Mouse (Mus musculus) ES-Bruce4 (cell line): ENCODE measurements at regions not wholly inside any gene's neighbourhood (a gene's known extent, or its start where the extent isn't known, plus 50 kb on each side); places are given as distances from the start of the nearest gene placed in this dataset.

Experiments used
- H3K27ac ChIP-seq: 2 replicates; pipeline ENCODE4 v1.5.1; 2012; ENCODE audit warnings: low read length, inconsistent platforms; ENCODE audit not compliant: insufficient read depth
- H3K27me3 ChIP-seq: 2 replicates; pipeline ENCODE4 v1.6.1; 2012; ENCODE audit warnings: mild to moderate bottlenecking, low read length, inconsistent platforms; ENCODE audit not compliant: control insufficient read depth, poor library complexity, insufficient read depth, severe bottlenecking
- H3K36me3 ChIP-seq: 2 replicates; pipeline ENCODE4 v1.6.1; 2012; ENCODE audit warnings: inconsistent platforms, mild to moderate bottlenecking, low read length, moderate library complexity; ENCODE audit not compliant: control insufficient read depth, poor library complexity, insufficient read depth, severe bottlenecking
- H3K4me1 ChIP-seq: one replicate; pipeline ENCODE4 v1.8.1; 2011; ENCODE audit warnings: low read length; ENCODE audit not compliant: control insufficient read depth, insufficient read depth
- H3K4me3 ChIP-seq: 2 replicates; pipeline ENCODE4 v1.5.1; 2011; ENCODE audit warnings: low read depth, mild to moderate bottlenecking, low read length
- H3K9ac ChIP-seq: 2 replicates; pipeline ENCODE4 v1.6.1; 2012; ENCODE audit warnings: low read depth, mild to moderate bottlenecking, inconsistent platforms; ENCODE audit not compliant: poor library complexity, severe bottlenecking
- H3K9me3 ChIP-seq: replicated peaks from 2 replicates; pipeline ENCODE4 v1.6.1; 2012; ENCODE audit warnings: mild to moderate bottlenecking, low read length, inconsistent platforms; ENCODE audit not compliant: control insufficient read depth, poor library complexity, insufficient read depth, severe bottlenecking
- CTCF ChIP-seq: IDR thresholded peaks from one replicate; pipeline ENCODE4 v1.8.1; 2011; ENCODE audit warnings: low read depth, low read length
- EP300 ChIP-seq: IDR thresholded peaks from 2 replicates; pipeline ENCODE4 v1.6.1; 2011; ENCODE audit warnings: low read depth, low read length; ENCODE audit not compliant: insufficient read depth
- POLR2A ChIP-seq: IDR thresholded peaks from one replicate; pipeline ENCODE4 v1.8.1; 2011; ENCODE audit warnings: low read length; ENCODE audit not compliant: insufficient read depth

DNA sequence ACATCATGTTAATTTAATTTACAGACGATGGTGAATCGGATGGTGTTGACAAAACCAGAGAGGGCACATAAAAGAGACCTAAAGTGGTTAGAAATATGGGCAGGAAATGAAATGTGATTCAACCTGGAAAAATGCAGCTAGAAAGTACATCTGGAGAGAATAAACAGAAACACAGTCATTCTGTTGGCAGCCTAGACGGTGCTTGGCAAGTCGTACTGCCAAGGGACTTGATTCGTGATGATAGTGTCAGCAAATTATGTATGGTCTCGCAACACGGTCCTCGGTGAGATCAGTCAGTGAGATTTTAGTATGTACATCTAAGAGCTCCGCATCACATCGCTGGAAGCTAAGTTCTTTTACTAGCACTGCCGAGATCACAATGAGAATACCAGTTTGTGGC, 338.3 kb upstream of the Pmfbp1 start:
- Histone ChIP-seq H3K9ac (no peak overlapping the region), H3K27ac (no peak overlapping the region), H3K36me3 (no peaks in the 10 kb centered on the region), H3K9me3 (peaks cover 5% of the 10 kb centered on the region; the same call in 1 of the 2 replicates), H3K4me1 (no peaks in the 10 kb centered on the region), H3K4me3 (no peak overlapping the region), H3K27me3 (no peaks in the 10 kb centered on the region)
- TF ChIP-seq EP300, result no peak
- TF ChIP-seq POLR2A, result no peak
- TF ChIP-seq CTCF, result no peak

GRCm38 (mm10) chr8:109156016-109156415, 337.8 kb upstream of the Pmfbp1 start:
- Histone ChIP-seq H3K36me3 (no peaks in the 10 kb centered on the region), H3K4me1 (no peaks in the 10 kb centered on the region), H3K27ac (no peak overlapping the region), H3K4me3 (no peak overlapping the region), H3K9ac (no peak overlapping the region), H3K9me3 (peaks cover 5% of the 10 kb centered on the region; the same call in 1 of the 2 replicates), H3K27me3 (no peaks in the 10 kb centered on the region)
- no peak for TF ChIP-seq CTCF
- TF ChIP-seq EP300, result no peak
- no peak for TF ChIP-seq POLR2A

GRCm38 (mm10) chr8:109172701-109173100, 321.1 kb upstream of the Pmfbp1 start:
- H3K9me3 ChIP-seq, result peaks cover 6% of the 10 kb centered on the region
- H3K4me1 ChIP-seq, result no peaks in the 10 kb centered on the region
- TF ChIP-seq CTCF, result no peak
- TF ChIP-seq POLR2A, result no peak
- TF ChIP-seq EP300, result no peak
- H3K27me3 ChIP-seq, result no peaks in the 10 kb centered on the region
- H3K27ac ChIP-seq, result no peak overlapping the region
- H3K4me3 ChIP-seq, result no peak overlapping the region
- H3K9ac ChIP-seq, result no peak overlapping the region
- no peaks in the 10 kb centered on the region for H3K36me3 ChIP-seq

DNA sequence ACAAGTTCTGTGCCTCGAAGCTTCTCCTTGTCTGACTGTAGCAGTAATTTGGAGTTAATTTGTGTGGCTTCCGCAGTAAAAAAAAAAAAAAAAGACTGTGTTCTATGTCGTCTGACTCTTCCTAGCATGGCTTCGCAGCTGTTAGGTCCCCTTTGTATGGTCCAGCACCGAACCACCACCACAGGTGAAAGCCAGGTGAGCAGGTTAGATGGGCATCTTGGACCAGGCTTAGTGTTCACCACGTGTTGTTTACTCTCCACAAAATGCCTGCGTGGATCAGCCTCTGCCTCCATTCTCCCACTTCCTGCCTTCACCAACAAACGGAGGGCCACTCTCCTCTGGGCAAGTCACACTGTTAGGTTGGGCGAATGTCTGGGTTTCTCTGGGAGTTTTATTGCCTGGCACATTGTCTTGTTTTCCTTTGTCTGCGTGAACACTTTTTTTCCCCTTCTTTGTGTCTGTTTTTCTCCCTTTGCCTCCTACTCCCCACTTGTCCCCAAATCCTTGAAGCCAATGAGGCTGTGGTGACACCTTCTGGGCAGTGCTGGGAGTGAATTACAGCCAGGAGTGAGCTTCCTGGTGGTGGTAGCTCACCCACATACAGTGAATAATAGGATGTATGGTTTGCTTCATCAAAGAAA, 308.1 kb upstream of the Pmfbp1 start:
- peak; percentile 60 for TF ChIP-seq CTCF
- no peak for TF ChIP-seq POLR2A
- no peak overlapping the region for H3K27ac ChIP-seq
- H3K9ac ChIP-seq, result no peak overlapping the region
- no peaks in the 10 kb centered on the region for H3K36me3 ChIP-seq
- H3K9me3 ChIP-seq, result no peaks in the 10 kb centered on the region
- H3K4me3 ChIP-seq, result no peak overlapping the region
- no peaks in the 10 kb centered on the region for H3K4me1 ChIP-seq
- H3K27me3 ChIP-seq, result no peaks in the 10 kb centered on the region

- TF ChIP-seq CTCF (no peak), POLR2A (no peak), EP300 (no peak)
- H3K9me3 ChIP-seq, result no peaks in the 10 kb centered on the region
- H3K9ac ChIP-seq, result no peak overlapping the region
- no peak overlapping the region for H3K27ac ChIP-seq
- no peaks in the 10 kb centered on the region for H3K36me3 ChIP-seq
- no peaks in the 10 kb centered on the region for H3K27me3 ChIP-seq
- H3K4me3 ChIP-seq, result no peak overlapping the region
- no peaks in the 10 kb centered on the region for H3K4me1 ChIP-seq
Measured at GRCm38 (mm10) chr8:109187617-109188016, 306.2 kb upstream of the Pmfbp1 start.

GRCm38 (mm10) chr8:109214247-109214646, 279.6 kb upstream of the Pmfbp1 start:
- H3K4me3 ChIP-seq, result no peak overlapping the region
- TF ChIP-seq POLR2A (no peak), CTCF (no peak), EP300 (no peak)
- H3K36me3 ChIP-seq, result no peaks in the 10 kb centered on the region
- no peak overlapping the region for H3K9ac ChIP-seq
- no peaks in the 10 kb centered on the region for H3K4me1 ChIP-seq
- no peaks in the 10 kb centered on the region for H3K27me3 ChIP-seq
- no peak overlapping the region for H3K27ac ChIP-seq
- H3K9me3 ChIP-seq, result no peaks in the 10 kb centered on the region
